Mouse (Mus musculus) thymus, postnatal 10 days (tissue): ENCODE data around the gene Acvr1b.

Experiments
- DNase-seq, 2 experiments: peaks; one replicate each; pipeline ENCODE4 v3.0.0; 2021; ENCODE audit warnings: low spot score in 2 of 2

Acvr1b gene

GRCm38 (mm10) chr15:101146100-101146965 lies 27.5 kb upstream of the Acvr1b start:
- no peak for DNase-seq

GRCm38 (mm10) chr15:101147115-101147909 lies 26.6 kb upstream of the Acvr1b start:
- DNase-seq: no peak

GRCm38 (mm10) chr15:101147910-101148273 lies 26.0 kb upstream of the Acvr1b start:
- no peak for DNase-seq

- no peak for DNase-seq
Observed at GRCm38 (mm10) chr15:101148604-101149003, 25.3 kb upstream of the Acvr1b start.

GRCm38 (mm10) chr15:101151409-101152261 lies 22.2 kb upstream of the Acvr1b start:
- DNase-seq: no peak

- no peak for DNase-seq
Observed at GRCm38 (mm10) chr15:101154700-101155616, 18.9 kb upstream of the Acvr1b start.

- DNase-seq: no peak
Observed at GRCm38 (mm10) chr15:101160128-101160527, 13.7 kb upstream of the Acvr1b start.

- DNase-seq: no peak
Observed at GRCm38 (mm10) chr15:101160591-101160990, 13.3 kb upstream of the Acvr1b start.

- no peak for DNase-seq
Observed at GRCm38 (mm10) chr15:101161534-101161933, 12.3 kb upstream of the Acvr1b start.

- DNase-seq: no peak
Observed at GRCm38 (mm10) chr15:101163056-101163458, 10.8 kb upstream of the Acvr1b start.

- DNase-seq: no peak
Observed at GRCm38 (mm10) chr15:101163854-101164253, 10.0 kb upstream of the Acvr1b start.

- DNase-seq: no peak
Observed at GRCm38 (mm10) chr15:101164291-101164690, 9.6 kb upstream of the Acvr1b start.

GRCm38 (mm10) chr15:101165658-101166437 lies 8.0 kb upstream of the Acvr1b start:
- DNase-seq: no peak

- DNase-seq: no peak
Observed at GRCm38 (mm10) chr15:101167553-101167952, 6.3 kb upstream of the Acvr1b start.

- DNase-seq: no peak
Observed at GRCm38 (mm10) chr15:101169910-101170309, 4.0 kb upstream of the Acvr1b start.

GRCm38 (mm10) chr15:101170413-101170980 lies 3.4 kb upstream of the Acvr1b start:
- no peak for DNase-seq

- no peak for DNase-seq
Observed at GRCm38 (mm10) chr15:101171272-101171671, 2.6 kb upstream of the Acvr1b start.

GRCm38 (mm10) chr15:101172016-101172415 lies 1.9 kb upstream of the Acvr1b start:
- DNase-seq: no peak

- DNase-seq: peak; percentile 40 to 47
Observed at GRCm38 (mm10) chr15:101174294-101175130, 645 bp downstream of the Acvr1b start.
